Mouse (Mus musculus): ENCODE data around the gene Nr6a1.

Gene Nr6a1

GRCm38 (mm10) chr2:38927115-38927979 is at the start of gene Nr6a1:
Nr6a1 (minus strand) TSS chr2:38927688.
- peak; percentile 81 for DNase-seq (ENCODE audit: low read depth, low spot score)

GRCm38 (mm10) chr2:38975941-38976805 is 48.7 kb upstream of the Nr6a1 start:
- no peak for DNase-seq (ENCODE audit: low read depth, low spot score)

DNA sequence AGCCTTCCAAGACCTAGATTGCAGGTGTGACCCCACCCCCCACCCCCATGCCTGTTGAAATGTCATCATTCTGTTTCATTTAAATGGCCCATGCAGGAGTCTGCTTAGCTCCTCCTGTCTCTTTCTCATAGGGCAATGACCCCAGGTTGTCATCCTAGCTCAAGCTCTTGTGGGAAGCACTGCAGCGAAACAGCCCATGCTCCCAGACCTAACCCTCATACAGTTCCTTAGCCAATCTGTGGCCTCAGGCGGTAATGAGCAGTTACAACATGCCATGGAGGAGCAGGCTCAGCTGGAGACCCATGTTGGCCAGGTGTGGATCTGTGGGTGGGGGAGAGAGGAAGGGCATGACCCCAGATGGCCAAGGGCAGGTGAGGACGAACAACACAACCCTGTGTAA is 47.7 kb upstream of the Nr6a1 start:
- DNase-seq (ENCODE audit: low read depth, low spot score) = no peak

DNA sequence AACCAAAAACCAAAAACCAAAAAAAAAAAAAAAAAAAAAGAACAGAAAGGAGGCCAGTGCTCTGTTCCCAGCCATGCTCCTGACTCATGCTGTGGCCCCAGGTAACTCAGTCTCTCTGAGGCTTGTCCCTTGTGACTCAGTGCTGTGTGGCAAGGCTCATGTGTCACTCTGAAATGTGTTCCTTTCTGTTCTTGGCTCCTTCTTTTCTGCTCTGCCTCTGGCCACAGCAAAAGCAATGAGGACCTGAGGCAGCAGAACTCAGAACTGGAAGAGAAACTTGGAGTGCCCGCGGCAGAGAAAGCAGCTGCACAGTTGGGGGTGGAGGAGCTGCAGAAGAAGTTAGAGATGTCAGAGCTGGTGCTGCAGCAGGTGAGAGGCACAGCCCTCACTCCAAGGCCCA is 46.7 kb upstream of the Nr6a1 start:
- DNase-seq (ENCODE audit: low read depth, low spot score) = no peak

- DNase-seq (ENCODE audit: low read depth, low spot score) = no peak
These were observed 46.2 kb upstream of the Nr6a1 start for GRCm38 (mm10) chr2:38973701-38974100.

- no peak for DNase-seq (ENCODE audit: low read depth, low spot score)
These were observed 45.7 kb upstream of the Nr6a1 start for GRCm38 (mm10) chr2:38973223-38973622.

- DNase-seq (ENCODE audit: low read depth, low spot score) = no peak
These were observed 42.6 kb upstream of the Nr6a1 start for GRCm38 (mm10) chr2:38970057-38970456.

DNA sequence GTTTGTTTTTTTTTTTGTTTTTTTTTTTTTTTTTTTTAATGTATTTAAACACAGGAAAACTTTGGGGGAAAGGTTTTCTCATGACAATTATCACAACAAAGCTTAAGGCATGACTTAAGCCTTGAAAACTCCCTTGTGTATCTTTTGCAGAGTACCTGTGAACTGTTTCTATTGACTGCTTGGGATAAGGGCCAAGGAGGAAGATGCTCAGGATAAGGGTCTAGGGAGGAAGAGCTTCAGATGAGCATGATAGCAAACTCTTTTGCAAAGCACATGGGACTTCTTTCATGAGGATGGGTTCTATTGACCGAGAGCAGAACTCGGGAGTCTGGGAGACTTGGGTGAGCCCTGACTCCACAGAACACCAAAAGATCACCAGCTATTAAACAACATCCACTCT is 42.2 kb upstream of the Nr6a1 start:
- DNase-seq (ENCODE audit: low read depth, low spot score) = no peak

DNA sequence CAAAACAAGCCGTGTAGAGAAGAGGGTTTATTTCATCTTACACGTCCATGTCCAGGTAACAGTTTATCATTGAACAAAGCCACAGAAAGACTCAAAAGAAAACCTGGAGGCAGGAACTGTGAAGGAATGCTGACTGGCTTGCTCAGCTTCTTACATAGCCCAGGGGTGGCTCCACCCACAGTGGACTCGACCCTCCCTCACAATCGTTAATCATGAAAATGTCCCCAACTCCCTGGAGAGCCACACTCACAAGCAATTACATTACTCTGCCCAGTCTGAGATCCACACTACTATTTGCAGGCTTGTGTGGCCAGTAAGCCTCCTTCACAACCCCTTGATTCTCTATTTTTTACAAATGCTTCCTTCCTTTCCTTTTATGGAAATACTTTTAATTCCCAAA is 36.7 kb upstream of the Nr6a1 start:
- no peak for DNase-seq (ENCODE audit: low read depth, low spot score)

- no peak for DNase-seq (ENCODE audit: low read depth, low spot score)
These were observed 30.3 kb upstream of the Nr6a1 start for GRCm38 (mm10) chr2:38957671-38958223.

DNA sequence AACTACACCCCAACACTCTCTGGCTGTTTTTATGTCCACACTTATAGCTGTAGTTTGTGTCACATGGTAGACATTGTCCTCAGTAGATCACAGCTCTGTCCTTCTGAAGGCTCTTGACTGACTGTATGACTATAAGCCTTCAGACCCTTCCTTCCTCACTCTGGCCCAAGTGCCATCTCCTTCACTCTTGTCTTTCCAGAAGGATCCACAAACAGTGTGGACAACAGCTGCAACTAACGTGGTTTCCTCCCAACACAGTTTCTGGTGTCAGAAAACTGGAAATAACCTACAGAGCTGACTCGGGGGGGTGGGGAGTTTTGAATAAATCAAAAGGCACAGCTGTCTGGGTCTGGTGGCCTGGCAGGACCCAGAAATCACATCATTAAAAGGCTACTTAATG is 28.6 kb upstream of the Nr6a1 start:
- DNase-seq (ENCODE audit: low read depth, low spot score) = no peak

DNA sequence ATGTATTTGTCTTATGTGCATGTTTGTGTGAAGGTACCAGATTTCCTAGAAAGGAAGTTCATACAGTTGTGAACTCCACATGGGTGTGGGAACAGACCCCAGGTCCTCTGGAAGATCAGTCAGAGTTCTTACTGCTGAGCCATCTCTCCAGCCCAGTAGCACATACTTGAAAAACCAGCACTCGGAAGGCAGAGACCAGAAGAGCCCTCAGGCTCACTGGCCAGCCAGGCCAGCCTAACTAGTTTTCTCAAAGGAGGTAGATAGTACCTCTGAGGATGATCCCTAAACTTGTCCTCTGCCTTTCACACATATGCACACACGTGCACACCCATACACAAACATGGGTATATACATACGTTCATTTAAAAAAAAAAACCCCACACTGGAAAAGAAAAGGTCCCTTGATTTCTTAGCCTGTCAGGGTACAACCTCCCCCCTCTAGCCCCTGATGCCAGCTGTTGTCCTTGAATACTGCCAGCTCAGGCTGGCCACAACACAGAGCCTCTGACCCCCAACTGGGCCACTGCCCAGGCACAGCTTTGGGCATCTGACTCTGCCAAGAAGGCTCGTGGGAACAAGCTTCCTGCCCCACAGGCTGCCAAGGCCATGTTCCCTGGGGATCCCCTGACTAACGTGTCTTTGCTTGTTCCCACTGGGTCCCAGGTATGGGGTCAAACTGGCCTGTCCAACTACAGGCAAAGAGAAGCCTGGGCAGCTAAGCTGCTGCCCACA is 25.8 kb upstream of the Nr6a1 start:
- DNase-seq (ENCODE audit: low read depth, low spot score) = no peak

DNA sequence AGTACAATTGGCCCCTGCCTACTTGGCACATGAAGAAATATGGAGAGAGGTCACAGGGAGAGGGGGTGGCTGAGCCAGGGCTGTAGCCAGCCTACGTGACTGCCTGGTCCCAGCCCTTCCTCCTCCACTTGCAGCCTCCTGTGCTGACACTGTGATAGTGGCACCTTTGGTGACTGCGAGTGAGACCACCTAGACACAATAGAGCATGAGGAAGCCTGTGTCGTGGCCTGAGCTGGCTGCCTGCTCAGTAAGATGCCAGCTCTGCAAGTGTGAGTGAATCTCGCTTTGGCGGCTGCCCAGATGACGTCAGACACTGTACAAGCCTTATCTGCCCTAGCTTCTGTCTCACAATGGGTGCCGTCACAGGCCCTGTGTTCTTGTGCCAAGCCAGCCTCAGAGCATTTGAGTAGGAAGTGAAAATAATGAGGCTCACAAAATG is 22.8 kb upstream of the Nr6a1 start:
- DNase-seq (ENCODE audit: low read depth, low spot score) = no peak

DNA sequence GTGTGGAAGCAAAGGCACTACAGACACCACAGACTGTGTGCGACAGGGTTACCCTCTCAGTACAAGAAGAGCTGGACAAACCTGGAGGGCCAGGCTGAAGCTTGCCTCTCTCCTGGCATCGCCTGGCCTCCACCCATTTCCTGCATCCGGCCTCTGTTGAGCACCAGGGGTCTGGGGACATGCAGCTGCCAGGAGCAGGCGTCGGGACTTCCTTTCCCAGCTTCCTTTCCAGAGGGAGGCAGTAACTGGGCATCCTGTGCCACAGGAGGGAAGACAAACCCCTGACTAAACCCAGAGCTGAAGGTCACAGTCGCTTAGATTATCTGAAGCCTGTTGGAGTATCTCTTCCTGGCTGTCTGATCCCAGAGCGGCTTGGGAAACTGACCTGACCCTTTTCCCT is 20.1 kb upstream of the Nr6a1 start:
- DNase-seq (ENCODE audit: low read depth, low spot score) = no peak

- no peak for DNase-seq (ENCODE audit: low read depth, low spot score)
These were observed 17.1 kb upstream of the Nr6a1 start for GRCm38 (mm10) chr2:38944460-38945161.

GRCm38 (mm10) chr2:38943977-38944376 is 16.5 kb upstream of the Nr6a1 start:
- DNase-seq (ENCODE audit: low read depth, low spot score) = no peak

DNA sequence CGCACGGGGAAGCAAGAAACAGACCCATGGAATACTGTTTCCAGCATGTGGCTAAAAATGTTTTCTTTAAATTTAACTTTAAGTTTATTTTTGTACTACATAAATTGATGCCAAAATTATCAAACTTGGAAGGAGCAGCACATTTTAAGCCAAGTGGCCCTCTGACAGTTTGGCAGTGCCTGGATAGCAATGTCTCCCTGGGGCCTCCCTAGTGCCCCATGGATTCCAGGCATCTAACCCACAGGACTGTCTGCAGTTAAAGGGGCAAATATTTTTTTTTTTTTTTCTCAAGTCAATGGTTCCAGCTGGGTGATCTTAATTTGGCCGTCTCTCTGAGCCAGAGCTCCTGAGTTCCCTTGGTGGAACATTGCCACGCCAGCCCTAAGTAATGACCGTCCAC is 15.7 kb upstream of the Nr6a1 start:
- DNase-seq (ENCODE audit: low read depth, low spot score) = no peak

- DNase-seq (ENCODE audit: low read depth, low spot score) = no peak
These were observed 14.4 kb upstream of the Nr6a1 start for GRCm38 (mm10) chr2:38941898-38942297.

DNA sequence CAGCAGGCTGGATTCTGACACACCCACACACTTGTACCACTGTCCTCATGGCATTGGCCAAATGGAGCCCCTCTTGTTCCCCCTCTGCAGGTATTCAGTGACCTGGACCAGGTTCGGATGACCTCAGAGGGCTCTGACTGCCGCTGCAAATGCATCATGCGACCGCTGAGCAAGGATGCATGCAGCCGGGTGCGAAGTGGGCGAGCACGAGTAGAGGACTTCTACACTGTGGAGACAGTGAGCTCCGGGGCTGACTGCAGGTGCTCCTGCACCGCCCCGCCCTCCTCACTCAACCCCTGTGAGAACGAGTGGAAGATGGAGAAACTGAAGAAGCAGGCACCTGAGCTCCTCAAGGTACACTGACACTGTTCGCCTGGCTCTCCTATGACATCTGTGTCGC is 13.9 kb upstream of the Nr6a1 start:
- no peak for DNase-seq (ENCODE audit: low read depth, low spot score)

- DNase-seq (ENCODE audit: low read depth, low spot score) = peak; percentile 17
These were observed 11.6 kb upstream of the Nr6a1 start for GRCm38 (mm10) chr2:38939047-38939446.

DNA sequence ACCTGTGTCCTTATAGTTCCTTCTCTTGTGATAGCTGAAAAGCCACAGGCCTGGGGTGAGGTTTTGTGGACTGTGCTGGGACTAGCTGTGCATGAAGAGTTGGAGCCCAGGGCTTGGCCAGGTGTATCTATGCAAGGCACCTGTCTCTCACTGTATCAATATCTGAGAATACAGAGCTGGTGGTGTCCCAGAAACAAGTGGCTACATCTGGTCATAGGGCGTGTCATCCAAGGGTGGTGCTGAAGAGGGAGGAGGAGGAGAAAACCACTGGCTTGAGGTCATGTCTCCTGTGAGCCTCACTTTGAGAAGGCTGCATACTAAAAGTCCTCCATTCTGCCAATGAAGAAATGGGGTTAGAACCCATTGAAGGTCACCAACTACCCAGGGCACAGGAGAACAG is 10.5 kb upstream of the Nr6a1 start:
- no peak for DNase-seq (ENCODE audit: low read depth, low spot score)
